Mouse (Mus musculus): ENCODE results near the gene Sipa1l2. TPM values are rescaled to one million over a fixed set of nuclear protein-coding genes. Genes with fewer than 3 reads are reported as not detected.

Sipa1l2 gene
- 19.9 and 23.3 TPM in 2 replicates for polyA plus RNA-seq (2014; fragmentation: Nextera tagmentation; extraction: Ambion mirVana)

GRCm38 (mm10) chr8:125569533-125570365 is at the start of gene Sipa1l2:
Gene Sipa1l2 (minus strand): TSS chr8:125569808.
- Histone ChIP-seq H3K4me2 (ENCODE audit: low read depth, low read length, severe bottlenecking) (peak within 1 kb of the TSS; percentile 86), H3K9me3 (ENCODE audit: control insufficient read depth, low read length) (peaks cover 3% of the 10 kb centered on the region; the same call in 1 of the 2 replicates), H3K4me3 (ENCODE audit: low read depth, low read length) (peak within 1 kb of the TSS; percentile 72), H3K27ac (ENCODE audit: low read depth, low read length) (no peak within 1 kb of the TSS), H3K4me1 (replicated peaks; ENCODE audit: control insufficient read depth, insufficient read depth, low read length) (peaks cover 14% of the 10 kb centered on the region), H3K27me3 (ENCODE audit: control insufficient read depth, insufficient read depth, low read length) (no peaks in the 10 kb centered on the region), H3K9ac (ENCODE audit: low read length) (peak within 1 kb of the TSS; percentile 83), H3K36me3 (ENCODE audit: control insufficient read depth, insufficient read depth, low read length) (no peaks in the 10 kb centered on the region)
- peak; percentile 100 for DNase-seq (ENCODE audit: low spot score)
- WGBS = under 1% methylated on average over 83 of the region's 129 CpGs
- peak; percentile 94 for ATAC-seq (replicated peaks; ENCODE audit: low FRiP score)

- no peak for ATAC-seq (replicated peaks; ENCODE audit: low FRiP score)
- WGBS = 84% methylated on average over 16 of the region's 16 CpGs
Observed at GRCm38 (mm10) chr8:125618543-125619335, 49.1 kb upstream of the Sipa1l2 start.

GRCm38 (mm10) chr8:125616935-125617334 is 47.3 kb upstream of the Sipa1l2 start:
- H3K4me1 ChIP-seq (replicated peaks; ENCODE audit: control insufficient read depth, insufficient read depth, low read length) = no peaks in the 10 kb centered on the region
- ATAC-seq (replicated peaks; ENCODE audit: low FRiP score) (no peak), DNase-seq (ENCODE audit: low spot score) (no peak)
- no peak overlapping the region for H3K9ac ChIP-seq (ENCODE audit: low read length)
- H3K36me3 ChIP-seq (ENCODE audit: control insufficient read depth, insufficient read depth, low read length) = no peaks in the 10 kb centered on the region
- H3K4me2 ChIP-seq (ENCODE audit: low read depth, low read length, severe bottlenecking) = no peak overlapping the region
- H3K27me3 ChIP-seq (ENCODE audit: control insufficient read depth, insufficient read depth, low read length) = no peaks in the 10 kb centered on the region
- WGBS = 77% methylated on average over 5 of the region's 5 CpGs
- no peak overlapping the region for H3K4me3 ChIP-seq (ENCODE audit: low read depth, low read length)
- H3K27ac ChIP-seq (ENCODE audit: low read depth, low read length) = no peak overlapping the region
- H3K9me3 ChIP-seq (ENCODE audit: control insufficient read depth, low read length) = no peaks in the 10 kb centered on the region

More at GRCm38 (mm10) chr8:125618543-125619335, 49.1 kb upstream of the Sipa1l2 start:
- Histone ChIP-seq H3K9ac (ENCODE audit: low read length) (no peak overlapping the region), H3K27ac (ENCODE audit: low read depth, low read length) (no peak overlapping the region), H3K36me3 (ENCODE audit: control insufficient read depth, insufficient read depth, low read length) (no peaks in the 10 kb centered on the region), H3K4me1 (replicated peaks; ENCODE audit: control insufficient read depth, insufficient read depth, low read length) (no peaks in the 10 kb centered on the region), H3K9me3 (ENCODE audit: control insufficient read depth, low read length) (no peaks in the 10 kb centered on the region), H3K27me3 (ENCODE audit: control insufficient read depth, insufficient read depth, low read length) (no peaks in the 10 kb centered on the region), H3K4me3 (ENCODE audit: low read depth, low read length) (no peak overlapping the region), H3K4me2 (ENCODE audit: low read depth, low read length, severe bottlenecking) (no peak overlapping the region)
- DNase-seq (ENCODE audit: low spot score) = no peak

GRCm38 (mm10) chr8:125616039-125616438 is 46.4 kb upstream of the Sipa1l2 start:
- H3K27me3 ChIP-seq (ENCODE audit: control insufficient read depth, insufficient read depth, low read length) = no peaks in the 10 kb centered on the region
- H3K36me3 ChIP-seq (ENCODE audit: control insufficient read depth, insufficient read depth, low read length) = no peaks in the 10 kb centered on the region
- ATAC-seq (replicated peaks; ENCODE audit: low FRiP score) = no peak
- H3K9me3 ChIP-seq (ENCODE audit: control insufficient read depth, low read length) = no peaks in the 10 kb centered on the region
- H3K4me2 ChIP-seq (ENCODE audit: low read depth, low read length, severe bottlenecking) = no peak overlapping the region
- no peak overlapping the region for H3K9ac ChIP-seq (ENCODE audit: low read length)
- WGBS = 84% methylated on average over 3 of the region's 3 CpGs
- H3K4me3 ChIP-seq (ENCODE audit: low read depth, low read length) = no peak overlapping the region
- H3K27ac ChIP-seq (ENCODE audit: low read depth, low read length) = no peak overlapping the region
- no peak for DNase-seq (ENCODE audit: low spot score)
- no peaks in the 10 kb centered on the region for H3K4me1 ChIP-seq (replicated peaks; ENCODE audit: control insufficient read depth, insufficient read depth, low read length)

- WGBS = 95% methylated on average over 2 of the region's 2 CpGs
- Histone ChIP-seq H3K36me3 (ENCODE audit: control insufficient read depth, insufficient read depth, low read length) (no peaks in the 10 kb centered on the region), H3K27ac (ENCODE audit: low read depth, low read length) (no peak overlapping the region), H3K4me1 (replicated peaks; ENCODE audit: control insufficient read depth, insufficient read depth, low read length) (no peaks in the 10 kb centered on the region), H3K9me3 (ENCODE audit: control insufficient read depth, low read length) (no peaks in the 10 kb centered on the region), H3K9ac (ENCODE audit: low read length) (no peak overlapping the region), H3K27me3 (ENCODE audit: control insufficient read depth, insufficient read depth, low read length) (no peaks in the 10 kb centered on the region), H3K4me2 (ENCODE audit: low read depth, low read length, severe bottlenecking) (no peak overlapping the region), H3K4me3 (ENCODE audit: low read depth, low read length) (no peak overlapping the region)
- no peak for DNase-seq (ENCODE audit: low spot score)
- no peak for ATAC-seq (replicated peaks; ENCODE audit: low FRiP score)
Observed at GRCm38 (mm10) chr8:125613552-125613951, 43.9 kb upstream of the Sipa1l2 start.

GRCm38 (mm10) chr8:125611799-125612560 is 42.4 kb upstream of the Sipa1l2 start:
- ATAC-seq (replicated peaks; ENCODE audit: low FRiP score) (no peak), DNase-seq (ENCODE audit: low spot score) (no peak)
- Histone ChIP-seq H3K27ac (ENCODE audit: low read depth, low read length) (no peak overlapping the region), H3K9me3 (ENCODE audit: control insufficient read depth, low read length) (no peaks in the 10 kb centered on the region), H3K4me1 (replicated peaks; ENCODE audit: control insufficient read depth, insufficient read depth, low read length) (no peaks in the 10 kb centered on the region), H3K9ac (ENCODE audit: low read length) (no peak overlapping the region), H3K4me3 (ENCODE audit: low read depth, low read length) (no peak overlapping the region), H3K27me3 (ENCODE audit: control insufficient read depth, insufficient read depth, low read length) (no peaks in the 10 kb centered on the region), H3K36me3 (ENCODE audit: control insufficient read depth, insufficient read depth, low read length) (no peaks in the 10 kb centered on the region), H3K4me2 (ENCODE audit: low read depth, low read length, severe bottlenecking) (no peak overlapping the region)
- WGBS = 83% methylated on average over 21 of the region's 21 CpGs

- Histone ChIP-seq H3K4me3 (ENCODE audit: low read depth, low read length) (no peak overlapping the region), H3K4me2 (ENCODE audit: low read depth, low read length, severe bottlenecking) (no peak overlapping the region), H3K36me3 (ENCODE audit: control insufficient read depth, insufficient read depth, low read length) (no peaks in the 10 kb centered on the region), H3K9ac (ENCODE audit: low read length) (no peak overlapping the region), H3K4me1 (replicated peaks; ENCODE audit: control insufficient read depth, insufficient read depth, low read length) (no peaks in the 10 kb centered on the region), H3K27me3 (ENCODE audit: control insufficient read depth, insufficient read depth, low read length) (no peaks in the 10 kb centered on the region), H3K27ac (ENCODE audit: low read depth, low read length) (no peak overlapping the region), H3K9me3 (ENCODE audit: control insufficient read depth, low read length) (no peaks in the 10 kb centered on the region)
- DNase-seq (ENCODE audit: low spot score) (no peak), ATAC-seq (replicated peaks; ENCODE audit: low FRiP score) (no peak)
- 88% methylated on average over 10 of the region's 10 CpGs for WGBS
Observed at GRCm38 (mm10) chr8:125611024-125611798, 41.6 kb upstream of the Sipa1l2 start.

- H3K9me3 ChIP-seq (ENCODE audit: control insufficient read depth, low read length) = no peaks in the 10 kb centered on the region
- H3K27me3 ChIP-seq (ENCODE audit: control insufficient read depth, insufficient read depth, low read length) = no peaks in the 10 kb centered on the region
- no peaks in the 10 kb centered on the region for H3K4me1 ChIP-seq (replicated peaks; ENCODE audit: control insufficient read depth, insufficient read depth, low read length)
- no peak overlapping the region for H3K9ac ChIP-seq (ENCODE audit: low read length)
- H3K4me2 ChIP-seq (ENCODE audit: low read depth, low read length, severe bottlenecking) = no peak overlapping the region
- no peak overlapping the region for H3K27ac ChIP-seq (ENCODE audit: low read depth, low read length)
- WGBS = 88% methylated on average over 6 of the region's 6 CpGs
- H3K36me3 ChIP-seq (ENCODE audit: control insufficient read depth, insufficient read depth, low read length) = no peaks in the 10 kb centered on the region
- ATAC-seq (replicated peaks; ENCODE audit: low FRiP score) (no peak), DNase-seq (ENCODE audit: low spot score) (no peak)
- no peak overlapping the region for H3K4me3 ChIP-seq (ENCODE audit: low read depth, low read length)
Observed at GRCm38 (mm10) chr8:125609737-125610136, 40.1 kb upstream of the Sipa1l2 start.

All from forebrain, embryonic 11.5 days (tissue).